Mouse (Mus musculus): ENCODE data around the gene 4931406P16Rik. TPM values are rescaled to one million over a fixed set of nuclear protein-coding genes. Genes with fewer than 3 reads are reported as not detected.

Gene 4931406P16Rik
- polyA plus RNA-seq, 1 experiment from 2014 or later = 28.2 TPM

GRCm38 (mm10) chr7:34265876-34266346, 47.4 kb downstream of the 4931406P16Rik start:
- WGBS = 56% methylated on average over 5 of the region's 5 CpGs
- Histone ChIP-seq H3K4me3 (replicated peaks; ENCODE audit: low read length) (no peak overlapping the region), H3K4me2 (ENCODE audit: low read length) (no peak overlapping the region), H3K9ac (replicated peaks; ENCODE audit: low read depth, low read length) (no peak overlapping the region), H3K4me1 (replicated peaks; ENCODE audit: control insufficient read depth, insufficient read depth, low read length) (peaks cover 3% of the 10 kb centered on the region; the same call in 1 of the 2 replicates), H3K27me3 (replicated peaks; ENCODE audit: control insufficient read depth, insufficient read depth, low read length) (no peaks in the 10 kb centered on the region), H3K36me3 (ENCODE audit: control insufficient read depth, insufficient read depth) (no peaks in the 10 kb centered on the region; the same call in 1 of the 2 replicates), H3K27ac (ENCODE audit: low read length) (no peak overlapping the region; the same call in 1 of the 2 replicates), H3K9me3 (ENCODE audit: control insufficient read depth, low read length) (no peaks in the 10 kb centered on the region)
- ATAC-seq = no peak; the same call in 1 of the 2 replicates

- no peaks in the 10 kb centered on the region for H3K9me3 ChIP-seq (ENCODE audit: control insufficient read depth, low read length)
- no peak overlapping the region for H3K27ac ChIP-seq (ENCODE audit: low read length)
- no peak overlapping the region for H3K4me2 ChIP-seq (ENCODE audit: low read length)
- H3K27me3 ChIP-seq (replicated peaks; ENCODE audit: control insufficient read depth, insufficient read depth, low read length) = no peaks in the 10 kb centered on the region
- 95% methylated on average over 5 of the region's 5 CpGs for WGBS
- H3K4me1 ChIP-seq (replicated peaks; ENCODE audit: control insufficient read depth, insufficient read depth, low read length) = peaks cover 3% of the 10 kb centered on the region; the same call in 1 of the 2 replicates
- ATAC-seq = no peak
- no peak overlapping the region for H3K9ac ChIP-seq (replicated peaks; ENCODE audit: low read depth, low read length)
- H3K36me3 ChIP-seq (ENCODE audit: control insufficient read depth, insufficient read depth) = no peaks in the 10 kb centered on the region; the same call in 1 of the 2 replicates
- H3K4me3 ChIP-seq (replicated peaks; ENCODE audit: low read length) = no peak overlapping the region
Observed at GRCm38 (mm10) chr7:34263437-34263836, 49.9 kb downstream of the 4931406P16Rik start.

DNA sequence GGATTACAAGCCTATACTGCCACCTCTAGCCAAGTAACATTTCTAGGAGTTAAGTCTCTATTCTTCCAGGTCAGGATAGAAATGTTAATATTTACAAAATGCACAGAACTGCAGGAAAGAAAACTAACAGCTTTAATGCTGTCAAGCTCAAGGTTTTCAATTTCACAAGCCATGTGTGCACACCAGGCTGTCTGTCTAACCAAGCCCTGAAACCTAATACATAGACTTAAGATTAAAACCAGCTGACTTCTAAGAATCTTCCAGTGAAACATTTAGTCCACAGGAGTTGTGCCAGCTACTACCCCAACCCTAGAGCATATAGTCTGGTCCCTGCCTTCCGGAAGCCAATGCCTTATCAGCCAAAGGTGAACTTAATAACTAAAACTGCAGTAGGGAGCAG, 54.9 kb downstream of the 4931406P16Rik start:
- Histone ChIP-seq H3K27ac (ENCODE audit: low read length) (no peak overlapping the region), H3K4me3 (replicated peaks; ENCODE audit: low read length) (no peak overlapping the region), H3K9me3 (ENCODE audit: control insufficient read depth, low read length) (no peaks in the 10 kb centered on the region), H3K9ac (replicated peaks; ENCODE audit: low read depth, low read length) (no peak overlapping the region), H3K27me3 (replicated peaks; ENCODE audit: control insufficient read depth, insufficient read depth, low read length) (no peaks in the 10 kb centered on the region), H3K36me3 (ENCODE audit: control insufficient read depth, insufficient read depth) (peaks cover 5% of the 10 kb centered on the region; the same call in 1 of the 2 replicates), H3K4me1 (replicated peaks; ENCODE audit: control insufficient read depth, insufficient read depth, low read length) (no peaks in the 10 kb centered on the region), H3K4me2 (ENCODE audit: low read length) (no peak overlapping the region)
- WGBS = 95% methylated on average over 1 of the region's 1 CpGs
- ATAC-seq = no peak

DNA sequence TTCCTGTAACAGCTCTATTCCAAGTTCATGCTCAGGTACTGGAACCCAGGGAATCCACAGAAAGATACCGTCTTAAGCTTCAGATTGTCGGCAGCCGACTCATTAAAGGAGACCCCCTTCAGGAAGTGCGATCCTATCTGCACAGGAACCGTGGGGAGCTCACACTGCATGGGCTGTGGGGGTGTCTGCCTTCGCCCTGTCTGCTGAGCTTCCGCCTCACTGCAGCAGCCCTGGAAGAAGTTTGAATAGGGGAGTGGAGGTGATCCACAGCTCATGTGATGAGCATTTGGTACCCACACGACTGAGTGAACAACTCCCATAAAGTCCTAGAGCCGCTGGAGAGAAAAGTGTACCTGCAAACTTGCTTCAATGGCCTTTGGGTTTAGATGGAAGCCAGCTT, 56.1 kb downstream of the 4931406P16Rik start:
- H3K27me3 ChIP-seq (replicated peaks; ENCODE audit: control insufficient read depth, insufficient read depth, low read length) = no peaks in the 10 kb centered on the region
- no peak overlapping the region for H3K4me2 ChIP-seq (ENCODE audit: low read length)
- no peaks in the 10 kb centered on the region for H3K4me1 ChIP-seq (replicated peaks; ENCODE audit: control insufficient read depth, insufficient read depth, low read length)
- no peak overlapping the region for H3K4me3 ChIP-seq (replicated peaks; ENCODE audit: low read length)
- H3K36me3 ChIP-seq (ENCODE audit: control insufficient read depth, insufficient read depth) = peaks cover 5% of the 10 kb centered on the region; the same call in 1 of the 2 replicates
- H3K9me3 ChIP-seq (ENCODE audit: control insufficient read depth, low read length) = no peaks in the 10 kb centered on the region
- no peak overlapping the region for H3K27ac ChIP-seq (ENCODE audit: low read length)
- ATAC-seq = no peak
- H3K9ac ChIP-seq (replicated peaks; ENCODE audit: low read depth, low read length) = no peak overlapping the region
- WGBS = 91% methylated on average over 9 of the region's 9 CpGs

- no peaks in the 10 kb centered on the region for H3K4me1 ChIP-seq (replicated peaks; ENCODE audit: control insufficient read depth, insufficient read depth, low read length)
- H3K4me2 ChIP-seq (ENCODE audit: low read length) = no peak overlapping the region
- H3K36me3 ChIP-seq (ENCODE audit: control insufficient read depth, insufficient read depth) = peaks cover 5% of the 10 kb centered on the region; the same call in 1 of the 2 replicates
- H3K9me3 ChIP-seq (ENCODE audit: control insufficient read depth, low read length) = no peaks in the 10 kb centered on the region
- no peak overlapping the region for H3K9ac ChIP-seq (replicated peaks; ENCODE audit: low read depth, low read length)
- H3K4me3 ChIP-seq (replicated peaks; ENCODE audit: low read length) = no peak overlapping the region
- H3K27ac ChIP-seq (ENCODE audit: low read length) = no peak overlapping the region
- no peak for ATAC-seq
- H3K27me3 ChIP-seq (replicated peaks; ENCODE audit: control insufficient read depth, insufficient read depth, low read length) = no peaks in the 10 kb centered on the region
- 89% methylated on average over 1 of the region's 1 CpGs for WGBS
Observed at GRCm38 (mm10) chr7:34255916-34256315, 57.4 kb downstream of the 4931406P16Rik start.

DNA sequence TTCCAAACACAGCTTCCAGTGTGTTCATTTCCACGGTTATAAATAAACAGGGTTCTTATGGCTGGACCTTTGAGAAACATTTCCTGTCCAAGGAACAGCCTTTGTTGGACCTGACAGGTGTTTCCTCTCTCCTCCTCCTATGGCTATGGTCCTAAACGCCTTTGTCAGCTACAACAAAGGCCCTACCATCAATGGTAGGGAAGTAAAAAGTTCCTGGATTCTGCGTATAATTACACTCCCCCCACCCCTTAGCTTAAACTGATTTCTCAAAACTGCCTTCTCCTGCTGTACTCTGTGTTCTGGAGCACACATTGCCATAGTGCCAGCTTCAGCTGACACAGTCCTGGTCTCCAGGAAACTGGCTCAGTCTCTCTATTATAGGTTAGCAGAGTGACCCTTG, 58.2 kb downstream of the 4931406P16Rik start:
- no peaks in the 10 kb centered on the region for H3K27me3 ChIP-seq (replicated peaks; ENCODE audit: control insufficient read depth, insufficient read depth, low read length)
- WGBS = 72% methylated on average over 3 of the region's 3 CpGs
- no peak overlapping the region for H3K27ac ChIP-seq (ENCODE audit: low read length)
- no peak overlapping the region for H3K4me2 ChIP-seq (ENCODE audit: low read length)
- H3K36me3 ChIP-seq (ENCODE audit: control insufficient read depth, insufficient read depth) = peaks cover 5% of the 10 kb centered on the region; the same call in 1 of the 2 replicates
- H3K9me3 ChIP-seq (ENCODE audit: control insufficient read depth, low read length) = no peaks in the 10 kb centered on the region
- H3K4me3 ChIP-seq (replicated peaks; ENCODE audit: low read length) = no peak overlapping the region
- no peak for ATAC-seq
- no peak overlapping the region for H3K9ac ChIP-seq (replicated peaks; ENCODE audit: low read depth, low read length)
- no peaks in the 10 kb centered on the region for H3K4me1 ChIP-seq (replicated peaks; ENCODE audit: control insufficient read depth, insufficient read depth, low read length)

GRCm38 (mm10) chr7:34252030-34252429, 61.3 kb downstream of the 4931406P16Rik start:
- ATAC-seq = peak; percentile 73; the same call in 1 of the 2 replicates
- Histone ChIP-seq H3K27me3 (replicated peaks; ENCODE audit: control insufficient read depth, insufficient read depth, low read length) (no peaks in the 10 kb centered on the region), H3K9me3 (ENCODE audit: control insufficient read depth, low read length) (no peaks in the 10 kb centered on the region), H3K4me1 (replicated peaks; ENCODE audit: control insufficient read depth, insufficient read depth, low read length) (no peaks in the 10 kb centered on the region), H3K27ac (ENCODE audit: low read length) (peak overlapping the region; percentile 56; the same call in 1 of the 2 replicates), H3K4me3 (replicated peaks; ENCODE audit: low read length) (no peak overlapping the region), H3K9ac (replicated peaks; ENCODE audit: low read depth, low read length) (no peak overlapping the region), H3K4me2 (ENCODE audit: low read length) (no peak overlapping the region), H3K36me3 (ENCODE audit: control insufficient read depth, insufficient read depth) (peaks cover 10% of the 10 kb centered on the region; the same call in 1 of the 2 replicates)
- 89% methylated on average over 2 of the region's 2 CpGs for WGBS

DNA sequence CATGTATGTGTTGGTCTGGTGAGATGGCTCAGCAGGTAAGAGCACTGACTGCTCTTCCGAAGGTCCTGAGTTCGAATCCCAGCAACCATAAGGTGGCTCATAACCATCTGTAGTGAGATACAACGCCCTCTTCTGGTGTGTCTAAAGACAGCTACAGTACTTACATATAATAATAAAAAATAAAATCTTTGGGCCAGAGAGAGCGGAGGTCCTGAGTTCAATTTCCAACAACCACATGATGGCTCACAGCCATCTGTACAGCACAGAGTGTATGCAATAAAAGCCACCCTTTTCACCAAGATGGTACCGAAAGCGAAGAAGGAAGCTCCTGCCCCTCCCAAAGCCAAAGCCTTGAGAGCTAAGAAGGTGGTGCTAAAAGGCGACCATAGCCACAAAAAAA, 62.6 kb downstream of the 4931406P16Rik start, which contains the start of gene Gm6096:
TSS of gene Gm6096 (plus strand) at position 301 of the 400 bp plus-strand sequence.
- peaks cover 13% of the 10 kb centered on the region; the same call in 1 of the 2 replicates for H3K36me3 ChIP-seq (ENCODE audit: control insufficient read depth, insufficient read depth)
- WGBS = 94% methylated on average over 7 of the region's 7 CpGs
- H3K4me2 ChIP-seq (ENCODE audit: low read length) = no peak within 1 kb of the TSS
- H3K9ac ChIP-seq (replicated peaks; ENCODE audit: low read depth, low read length) = no peak within 1 kb of the TSS
- no peaks in the 10 kb centered on the region for H3K4me1 ChIP-seq (replicated peaks; ENCODE audit: control insufficient read depth, insufficient read depth, low read length)
- peak within 1 kb of the TSS; percentile 56; the same call in 1 of the 2 replicates for H3K27ac ChIP-seq (ENCODE audit: low read length)
- H3K4me3 ChIP-seq (replicated peaks; ENCODE audit: low read length) = no peak within 1 kb of the TSS
- no peaks in the 10 kb centered on the region for H3K9me3 ChIP-seq (ENCODE audit: control insufficient read depth, low read length)
- H3K27me3 ChIP-seq (replicated peaks; ENCODE audit: control insufficient read depth, insufficient read depth, low read length) = no peaks in the 10 kb centered on the region
- ATAC-seq = no peak

GRCm38 (mm10) chr7:34246870-34247499, 66.4 kb downstream of the 4931406P16Rik start:
- Histone ChIP-seq H3K27ac (ENCODE audit: low read length) (no peak overlapping the region), H3K36me3 (ENCODE audit: control insufficient read depth, insufficient read depth) (peaks cover 21% of the 10 kb centered on the region), H3K9me3 (ENCODE audit: control insufficient read depth, low read length) (no peaks in the 10 kb centered on the region), H3K27me3 (replicated peaks; ENCODE audit: control insufficient read depth, insufficient read depth, low read length) (no peaks in the 10 kb centered on the region), H3K9ac (replicated peaks; ENCODE audit: low read depth, low read length) (no peak overlapping the region), H3K4me2 (ENCODE audit: low read length) (no peak overlapping the region), H3K4me1 (replicated peaks; ENCODE audit: control insufficient read depth, insufficient read depth, low read length) (no peaks in the 10 kb centered on the region), H3K4me3 (replicated peaks; ENCODE audit: low read length) (no peak overlapping the region)
- no peak for ATAC-seq
- 83% methylated on average over 3 of the region's 3 CpGs for WGBS
